Mouse (Mus musculus) sigmoid colon, adult 10 weeks (tissue): Measurements from ENCODE around the gene Ankar. TPM values are rescaled to one million over a fixed set of nuclear protein-coding genes. Genes with fewer than 3 reads are reported as not detected.

ENCODE experiments used
- polyA plus RNA-seq: library from polyadenylated mRNA; stranded (reverse); fragments of 350-450 nt; fragmentation: Illumina TruSeq; extraction: RNeasy Lipid Tissue Mini Kit (QIAGEN cat#74804); gene quantifications from one replicate; pipeline ENCODE4 v1.2.3, GENCODE M21; 2014; ENCODE audit warnings: low read depth, low replicate concordance

Gene Ankar
- not detected for polyA plus RNA-seq

DNA sequence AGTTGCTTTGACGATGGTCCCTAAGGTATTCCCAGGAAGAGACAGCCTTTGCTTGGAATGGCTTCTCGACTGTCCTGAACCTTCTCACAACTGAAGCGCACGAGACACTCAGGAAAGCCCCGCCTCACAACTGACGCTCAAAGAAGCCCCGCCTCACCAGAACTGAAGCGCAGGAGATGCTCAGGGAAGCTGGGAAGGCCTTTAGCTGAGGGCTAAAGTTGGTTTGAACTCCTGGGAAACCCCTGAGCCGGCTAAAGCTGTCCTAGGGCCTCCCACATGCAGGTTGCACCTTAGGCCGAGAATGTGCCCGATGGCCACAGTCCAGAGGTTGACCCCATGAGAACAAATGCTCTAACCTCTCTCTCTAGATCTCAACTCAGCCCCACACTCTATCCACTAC lies at the start of gene Ankar:
TSS of gene Ankar (minus strand) at position 101 of the 400 bp plus-strand sequence.

DNA sequence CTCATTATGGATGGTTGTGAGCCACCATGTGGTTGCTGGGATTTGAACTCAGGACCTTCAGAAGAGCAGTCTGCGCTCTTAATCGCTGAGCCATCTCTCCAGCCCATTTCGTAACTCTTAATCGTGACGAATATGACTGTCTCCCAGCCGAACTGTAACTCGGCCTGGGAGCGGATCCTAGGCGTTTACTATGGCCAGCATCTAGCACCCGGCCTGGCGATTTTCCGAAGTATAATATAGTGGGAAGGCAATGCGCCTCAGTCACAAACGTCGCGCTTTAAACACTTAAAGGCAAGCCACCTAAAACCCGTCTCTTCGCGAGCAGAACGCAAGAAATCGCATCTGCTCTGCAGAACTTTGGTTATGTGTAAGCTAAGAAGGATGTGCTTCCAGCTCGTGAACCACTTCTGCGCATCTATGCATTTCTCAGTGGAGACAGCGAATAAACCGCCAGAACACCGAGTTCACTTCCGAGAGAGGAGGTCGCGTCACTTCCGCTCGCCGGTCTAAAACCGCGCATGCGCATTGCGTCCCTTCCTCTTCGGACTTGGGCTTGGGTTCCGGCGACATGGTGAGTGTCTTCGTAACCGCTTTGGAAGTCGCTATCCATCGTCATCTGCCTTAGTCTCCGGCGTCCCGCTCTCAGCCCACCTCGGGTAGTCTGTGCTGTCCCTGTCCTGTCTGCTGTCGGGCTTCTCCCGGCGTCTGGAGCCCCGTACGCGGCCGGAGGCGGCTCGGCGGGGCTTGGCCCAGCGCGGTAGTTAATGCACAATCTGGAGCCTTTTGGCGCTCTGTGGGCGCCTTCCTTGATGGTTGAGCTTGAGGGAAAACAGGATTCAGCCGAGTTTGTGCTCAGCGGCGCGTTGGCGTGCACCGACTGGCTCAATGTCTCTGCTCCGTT lies 10.6 kb upstream of the Ankar start, which contains the start of gene Rpl37a:
TSS of gene Rpl37a (plus strand) at position 538 of the 901 bp plus-strand sequence.

Other genes with a start within 250 kb of the Ankar start
- gene March4, start 163.6 kb downstream of the Ankar start, polyA plus RNA-seq, result 0.16 TPM
- gene Smarcal1, start 117.3 kb downstream of the Ankar start, polyA plus RNA-seq, result 3.2 TPM
- 44.5 TPM for gene Rpl37a, start 10.7 kb upstream of the Ankar start, polyA plus RNA-seq
- not detected for gene Igfbp2, start 123.9 kb upstream of the Ankar start, polyA plus RNA-seq
- 53.8 TPM for gene Igfbp5, start 174.3 kb upstream of the Ankar start, polyA plus RNA-seq